Mouse (Mus musculus): ENCODE data around the gene Gm5426.
"Not testable (repeated sequence)": the region's sequence is repeated elsewhere in the genome, so short reads cannot be mapped to it uniquely, and the experiment has no call there.

Gene Gm5426

GRCm38 (mm10) chr10:96136451-96136850, at the start of gene Gm5426:
Gene Gm5426, plus strand, starts transcription at chr10:96136603.
- not testable (repeated sequence) for DNase-seq

GRCm38 (mm10) chr10:96089744-96090143, 46.7 kb upstream of the Gm5426 start:
- no peak for DNase-seq

GRCm38 (mm10) chr10:96090388-96090787, 46.0 kb upstream of the Gm5426 start:
- no peak for DNase-seq

GRCm38 (mm10) chr10:96093890-96094531, 42.4 kb upstream of the Gm5426 start:
- no peak for DNase-seq

GRCm38 (mm10) chr10:96094559-96094958, 41.8 kb upstream of the Gm5426 start:
- DNase-seq = no peak

GRCm38 (mm10) chr10:96096730-96097129, 39.7 kb upstream of the Gm5426 start:
- DNase-seq = no peak

- no peak for DNase-seq
These were observed 35.4 kb upstream of the Gm5426 start for GRCm38 (mm10) chr10:96101035-96101434.

GRCm38 (mm10) chr10:96104158-96104557, 32.2 kb upstream of the Gm5426 start:
- no peak for DNase-seq

GRCm38 (mm10) chr10:96104624-96105023, 31.8 kb upstream of the Gm5426 start:
- no peak for DNase-seq

GRCm38 (mm10) chr10:96105124-96105523, 31.3 kb upstream of the Gm5426 start:
- DNase-seq = no peak

GRCm38 (mm10) chr10:96106972-96107720, 29.3 kb upstream of the Gm5426 start:
- DNase-seq = no peak

GRCm38 (mm10) chr10:96107825-96108224, 28.6 kb upstream of the Gm5426 start:
- DNase-seq = no peak

- DNase-seq = no peak
These were observed 21.1 kb upstream of the Gm5426 start for GRCm38 (mm10) chr10:96115325-96115724.

GRCm38 (mm10) chr10:96120821-96121220, 15.6 kb upstream of the Gm5426 start:
- no peak for DNase-seq

GRCm38 (mm10) chr10:96121249-96122010, 15.0 kb upstream of the Gm5426 start:
- DNase-seq = no peak

GRCm38 (mm10) chr10:96123885-96124284, 12.5 kb upstream of the Gm5426 start:
- DNase-seq = no peak

- DNase-seq = no peak
These were observed 12.1 kb upstream of the Gm5426 start for GRCm38 (mm10) chr10:96124290-96124689.

GRCm38 (mm10) chr10:96125771-96126454, 10.5 kb upstream of the Gm5426 start:
- no peak for DNase-seq

- no peak for DNase-seq
These were observed 7.2 kb upstream of the Gm5426 start for GRCm38 (mm10) chr10:96129213-96129612.

- DNase-seq = no peak
These were observed 6.0 kb upstream of the Gm5426 start for GRCm38 (mm10) chr10:96130406-96130805.

GRCm38 (mm10) chr10:96131112-96131511, 5.3 kb upstream of the Gm5426 start:
- DNase-seq = no peak

GRCm38 (mm10) chr10:96132161-96132560, 4.2 kb upstream of the Gm5426 start:
- DNase-seq = peak; percentile 69

GRCm38 (mm10) chr10:96138585-96138984, 2.2 kb downstream of the Gm5426 start:
- DNase-seq = no peak
